Mouse (Mus musculus): ENCODE measurements around the gene Mvp. TPM values are rescaled to one million over a fixed set of nuclear protein-coding genes. Genes with fewer than 3 reads are reported as not detected.

Gene Mvp
- polyA plus RNA-seq, 3 experiments from 2014 or later, result 15.2 to 19.7 (median 16.2) TPM

GRCm38 (mm10) chr7:126988816-126989215 is 25.6 kb downstream of the Mvp start:
- no peak for ATAC-seq

DNA sequence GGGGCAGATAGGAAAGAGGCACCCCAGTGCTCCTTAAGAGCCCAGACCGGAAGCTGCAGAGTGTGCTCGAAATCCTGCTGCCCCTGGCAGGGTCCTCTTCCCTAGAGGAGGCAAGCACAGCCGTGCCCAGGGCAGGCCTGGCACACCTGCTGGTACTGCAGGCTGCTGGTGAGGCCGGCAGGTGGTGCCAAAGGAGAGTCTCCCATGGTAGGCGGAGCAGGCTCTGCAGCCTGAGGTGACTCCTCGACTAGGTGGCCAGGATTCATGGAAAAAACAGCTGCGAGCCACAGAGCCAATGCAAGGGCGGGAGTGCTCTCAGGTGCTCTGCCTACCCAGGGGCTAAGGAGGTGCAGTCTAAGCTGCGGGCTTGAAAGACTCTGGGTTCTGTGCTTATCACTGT is 28.1 kb downstream of the Mvp start:
- no peak for ATAC-seq

DNA sequence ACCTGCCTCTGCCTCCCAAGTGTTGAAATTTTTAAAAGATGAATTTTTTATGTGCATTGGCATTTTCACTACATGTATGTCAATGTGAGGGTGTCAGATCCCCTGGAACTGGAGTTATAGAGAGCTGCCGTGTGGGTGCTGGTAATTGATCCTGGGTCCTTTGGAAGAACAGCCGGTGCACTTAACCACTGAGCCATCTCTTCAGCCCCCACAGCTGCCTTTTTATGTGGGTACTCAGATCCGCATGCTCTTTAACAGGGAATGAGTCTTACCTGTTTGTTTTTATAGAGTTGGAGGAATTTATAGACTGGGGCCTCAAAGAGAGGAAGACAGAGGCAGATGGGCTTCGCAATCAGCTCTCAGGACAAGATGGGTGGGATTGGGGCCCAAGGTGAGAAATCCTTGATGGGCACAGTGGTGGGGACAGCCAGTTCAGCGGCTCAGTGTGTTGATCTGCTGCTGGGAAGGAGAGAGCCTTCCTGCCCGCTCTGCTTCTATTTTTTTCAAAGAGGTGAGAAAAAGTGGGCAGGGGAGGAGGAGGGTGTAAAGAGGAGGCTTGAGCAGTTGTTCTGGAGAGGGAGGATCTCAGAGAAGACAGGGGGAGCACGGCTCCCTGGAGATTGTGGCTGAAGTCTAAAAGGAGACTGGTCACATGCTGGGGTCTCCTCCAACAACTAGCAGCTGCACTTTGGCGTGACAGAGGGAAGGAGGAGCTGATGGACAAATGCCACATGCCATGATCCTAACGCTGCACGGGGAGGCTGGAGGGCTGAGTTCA is 29.6 kb downstream of the Mvp start:
- ATAC-seq, result no peak

- ATAC-seq, result no peak
Observed at GRCm38 (mm10) chr7:126983113-126983512, 31.3 kb downstream of the Mvp start.

GRCm38 (mm10) chr7:126982054-126982453 is 32.4 kb downstream of the Mvp start:
- no peak for ATAC-seq

DNA sequence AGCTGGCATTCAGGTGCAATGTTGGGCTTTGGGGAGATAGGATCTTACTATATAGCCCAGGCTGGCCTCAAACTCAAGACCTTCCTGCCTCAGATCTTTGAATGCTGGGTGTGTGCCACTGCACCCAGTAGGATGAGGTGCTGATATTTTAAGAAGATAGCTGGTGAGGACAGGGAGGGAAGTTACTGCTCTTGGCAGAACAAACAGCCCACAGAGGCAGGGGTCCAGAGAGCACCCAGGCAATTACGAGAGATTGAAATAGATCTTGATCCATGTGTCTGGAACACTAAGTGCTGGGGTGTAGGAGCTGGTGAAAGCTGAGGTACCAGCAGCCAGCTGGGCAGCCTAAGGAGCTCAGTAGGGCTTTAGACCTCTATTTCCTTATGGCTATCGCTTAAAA is 32.8 kb downstream of the Mvp start:
- no peak for ATAC-seq

DNA sequence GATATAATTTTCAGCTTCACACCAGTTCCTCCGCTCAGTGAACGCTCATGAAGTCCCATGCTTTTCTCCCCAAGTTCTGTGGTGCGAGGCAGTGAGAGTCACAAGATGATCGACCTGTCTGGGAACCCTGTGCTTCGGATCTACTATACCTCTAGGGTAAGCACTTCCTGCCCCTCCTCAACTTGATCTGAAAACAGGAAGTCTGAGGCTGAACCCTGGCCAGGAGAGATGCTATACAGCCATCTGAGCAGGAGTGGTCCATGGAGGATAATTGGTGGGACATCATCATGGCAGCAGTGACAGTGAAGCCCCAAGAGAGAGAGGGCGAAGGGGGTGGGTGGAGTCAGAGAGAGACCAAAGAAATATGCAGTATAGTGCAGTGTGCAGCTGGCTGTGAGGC is 35.6 kb downstream of the Mvp start:
- no peak for ATAC-seq

- ATAC-seq, result no peak
Observed at GRCm38 (mm10) chr7:126976878-126977459, 37.5 kb downstream of the Mvp start.

- ATAC-seq, result peak; percentile 98
Observed at GRCm38 (mm10) chr7:126975950-126976866, 38.2 kb downstream of the Mvp start, which contains the start of gene Cdiptos. Gene Cdiptos, minus strand, starts transcription at chr7:126976098.

GRCm38 (mm10) chr7:126975893-126975949 is 38.7 kb downstream of the Mvp start, which contains the start of gene Cdipt:
Gene Cdipt, plus strand, starts transcription at chr7:126975914.
- no peak for ATAC-seq

DNA sequence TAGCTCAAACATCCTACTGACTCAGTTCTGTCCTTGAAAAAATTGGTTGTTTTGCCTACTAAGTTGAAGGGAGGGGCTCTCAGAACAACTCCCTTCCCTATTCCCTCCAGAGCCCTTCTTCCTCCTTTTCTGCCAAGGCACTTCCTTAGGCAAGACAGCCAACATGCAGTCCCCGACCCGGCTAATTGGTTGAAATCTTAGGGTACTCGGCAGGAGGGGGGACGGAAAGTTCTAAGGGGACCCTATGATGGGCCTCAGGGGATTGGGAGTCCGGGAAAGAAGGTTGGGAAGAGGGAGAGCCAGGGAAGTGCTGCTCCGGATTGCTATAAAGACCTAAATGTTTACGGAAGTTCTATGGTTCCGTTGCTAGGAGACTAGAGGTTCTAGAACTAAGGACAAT is 38.9 kb downstream of the Mvp start:
- no peak for ATAC-seq

DNA sequence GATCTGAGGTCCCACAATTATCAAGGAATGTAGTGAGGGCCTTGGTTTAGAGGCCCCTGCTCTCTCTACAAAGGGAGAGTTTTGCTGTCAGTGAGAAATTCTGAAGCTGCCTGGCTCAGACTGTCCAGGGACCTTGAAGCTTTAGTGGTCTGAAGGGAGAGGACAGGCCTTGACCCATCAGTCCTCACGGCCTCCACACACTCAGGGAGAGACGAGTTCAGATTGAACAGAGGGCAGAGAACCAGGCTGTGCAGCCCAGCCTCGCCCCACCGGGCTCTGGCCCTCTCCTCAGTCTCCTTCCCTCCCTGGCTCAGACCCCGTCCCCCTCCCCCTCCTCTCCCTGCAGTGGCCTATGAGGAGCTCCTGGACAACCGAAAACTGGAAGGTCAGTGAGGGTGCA is 47.1 kb downstream of the Mvp start:
- ATAC-seq, result no peak

DNA sequence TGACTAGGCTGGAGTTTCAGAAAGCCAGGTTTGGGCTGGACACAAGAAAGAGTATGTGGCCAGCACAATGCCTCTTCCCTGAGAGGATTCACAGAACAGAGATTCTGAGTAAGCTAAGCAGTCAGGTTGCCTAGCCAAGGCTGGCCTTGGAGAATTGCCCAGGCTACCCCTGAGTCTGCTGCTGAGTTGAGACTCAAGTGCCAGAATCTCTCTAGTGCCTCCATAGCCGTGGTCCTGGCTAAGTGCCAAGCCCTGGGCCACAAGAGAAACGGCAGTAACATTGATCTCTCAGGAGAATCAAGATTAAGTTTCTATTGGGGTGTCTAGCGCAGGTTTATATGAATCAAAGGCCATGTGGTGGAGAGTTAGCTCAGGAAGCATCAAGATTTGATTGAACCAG is 48.9 kb downstream of the Mvp start:
- no peak for ATAC-seq

- no peak for ATAC-seq
Observed at GRCm38 (mm10) chr7:126963548-126964286, 50.7 kb downstream of the Mvp start.

DNA sequence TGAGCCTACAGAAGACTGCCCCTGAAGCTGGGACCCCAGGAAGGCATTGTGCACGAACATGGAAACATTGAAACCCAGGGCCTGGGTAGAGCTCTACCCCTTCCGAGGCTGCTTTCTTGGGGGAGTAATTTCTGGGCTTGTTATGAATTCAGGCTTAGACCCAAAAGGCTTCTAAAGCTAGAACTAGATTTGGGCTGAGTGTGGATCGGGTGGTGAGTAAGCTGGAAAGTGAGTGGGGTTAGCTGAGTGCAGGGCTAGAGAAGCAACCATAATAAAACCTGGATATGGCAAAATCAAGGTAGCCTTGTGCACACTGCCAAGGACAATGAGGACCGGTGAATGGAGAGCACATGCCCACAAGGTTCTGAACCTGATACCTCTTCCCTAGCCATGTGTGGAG is 52.5 kb downstream of the Mvp start:
- ATAC-seq, result no peak

GRCm38 (mm10) chr7:126961095-126961494 is 53.3 kb downstream of the Mvp start:
- ATAC-seq, result no peak

DNA sequence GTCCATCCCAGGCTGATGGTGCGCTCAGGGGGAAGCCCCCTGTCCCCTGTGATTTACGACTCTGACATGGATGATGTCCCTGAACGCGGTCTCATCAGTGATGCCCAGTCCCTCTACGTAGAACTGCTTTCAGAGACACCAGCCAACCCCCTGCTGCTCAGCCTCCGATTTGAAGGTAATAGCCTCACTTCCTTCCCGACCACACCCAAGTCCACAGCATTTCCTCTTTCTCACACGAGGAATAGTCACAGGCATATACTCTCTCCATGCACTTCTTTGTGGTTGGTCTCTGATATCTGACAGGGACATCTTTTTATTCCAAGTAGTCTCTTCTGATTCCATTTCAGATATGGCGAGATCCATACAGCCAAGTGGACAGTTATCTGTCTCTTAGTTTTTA is 54.6 kb downstream of the Mvp start:
- ATAC-seq, result no peak

- no peak for ATAC-seq
Observed at GRCm38 (mm10) chr7:126955125-126955524, 59.3 kb downstream of the Mvp start.

- ATAC-seq, result no peak
Observed at GRCm38 (mm10) chr7:126952646-126953045, 61.8 kb downstream of the Mvp start.

- no peak for ATAC-seq
Observed at GRCm38 (mm10) chr7:126951741-126952140, 62.7 kb downstream of the Mvp start.

- no peak for ATAC-seq
Observed at GRCm38 (mm10) chr7:126950647-126951615, 63.5 kb downstream of the Mvp start.

Data from inflammation-experienced regulatory T-cells, adult 6 months (primary cell).